Comparison of ENCODE assay signal across 8 mouse cellular contexts in the genomic region with DNA sequence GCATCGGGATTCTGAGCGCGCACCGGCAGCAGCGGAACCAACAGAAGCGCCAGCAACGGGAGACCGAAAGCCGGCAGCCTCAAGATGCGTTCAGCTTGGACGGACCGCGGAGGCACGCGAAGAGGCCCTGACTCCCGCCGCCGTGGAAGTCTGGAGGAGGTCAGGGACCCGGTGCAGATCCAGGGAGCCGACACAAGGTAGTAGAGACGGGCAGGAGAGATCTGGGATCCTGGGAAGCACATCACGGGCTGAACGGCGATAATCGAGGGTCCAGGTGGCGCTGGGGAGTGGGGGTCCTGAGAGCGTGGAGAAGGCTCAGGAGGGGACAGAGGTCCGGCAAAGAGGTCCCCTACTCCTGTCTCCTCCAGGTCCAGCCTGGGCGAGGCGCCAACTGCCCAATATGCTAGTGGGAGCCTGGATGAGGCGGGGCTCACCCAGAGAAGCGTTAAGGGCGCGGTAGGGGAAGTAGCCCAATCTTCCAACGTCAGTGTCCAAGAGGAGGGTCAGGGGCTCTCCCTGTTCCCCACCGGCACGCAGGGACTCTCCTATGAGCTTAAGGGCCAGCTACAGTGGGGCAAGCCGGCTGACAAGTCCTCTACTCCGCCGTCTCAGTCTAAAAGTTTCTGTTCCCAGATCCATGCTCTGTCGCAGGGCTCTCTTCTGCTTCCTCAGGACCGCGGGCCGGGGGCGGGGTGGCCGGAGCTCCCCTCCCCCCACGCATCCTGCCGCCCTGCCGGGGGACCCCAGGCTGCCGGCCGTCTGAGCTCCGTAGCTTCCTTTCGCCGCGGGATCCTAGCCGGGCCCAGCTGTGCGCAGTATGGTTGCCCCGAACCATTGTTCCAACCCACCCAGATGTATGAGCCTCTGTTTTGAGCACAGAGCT. TPM values are rescaled to one million over a fixed set of nuclear protein-coding genes. Genes with fewer than 3 reads are reported as not detected.
DNase-seq lines count a peak whose midpoint lies in the region; ATAC-seq lines count a peak whose summit lies in the region.

A gene (minus strand): TSS at position 665 of the 883 bp plus-strand sequence.

- no peak within 1 kb of the TSS for H3K27ac ChIP-seq in heart, embryonic 15.5 days
- no peak within 1 kb of the TSS for H3K27ac ChIP-seq in hindbrain, embryonic 14.5 days

- no peaks in the 10 kb centered on the region for H3K9me3 ChIP-seq in heart, embryonic 15.5 days (replicated peaks)
- H3K9me3 ChIP-seq in hindbrain, embryonic 14.5 days (ENCODE audit: control insufficient read depth, low read length), result no peaks in the 10 kb centered on the region

- no peak for DNase-seq in heart, adult 9 months (ENCODE audit: low spot score in 2 of 2)
- DNase-seq in embryo, embryonic 10 days (ENCODE audit: low spot score), result peak; percentile 38
- no peak for DNase-seq in hindbrain, embryonic 14.5 days (ENCODE audit: low spot score)
- DNase-seq in ovary, postnatal 10 days (ENCODE audit: low spot score), result no peak
- DNase-seq in right cerebral cortex, postnatal 36 days (ENCODE audit: low spot score in 2 of 2), result no peak
- no peak for DNase-seq in urinary bladder, postnatal 36 days (ENCODE audit: low spot score in 2 of 2)

- 2% methylated on average over 58 of the region's 58 CpGs for WGBS in heart, embryonic 15.5 days
- 2% methylated on average over 58 of the region's 58 CpGs for WGBS in hindbrain, embryonic 14.5 days

- peak within 1 kb of the TSS; percentile 88 for H3K4me2 ChIP-seq in heart, embryonic 15.5 days
- peak within 1 kb of the TSS; percentile 58 for H3K4me2 ChIP-seq in hindbrain, embryonic 14.5 days (replicated peaks)

- H3K9ac ChIP-seq in heart, embryonic 15.5 days, result peak within 1 kb of the TSS; percentile 56
- peak within 1 kb of the TSS; percentile 52 for H3K9ac ChIP-seq in hindbrain, embryonic 14.5 days

- H3K4me3 ChIP-seq in heart, embryonic 15.5 days, result peak within 1 kb of the TSS; percentile 53
- H3K4me3 ChIP-seq in hindbrain, embryonic 14.5 days (replicated peaks; ENCODE audit: low read length), result peak within 1 kb of the TSS; percentile 35

- H3K27me3 ChIP-seq in heart, embryonic 15.5 days, result peaks cover 32% of the 10 kb centered on the region
- H3K27me3 ChIP-seq in hindbrain, embryonic 14.5 days (ENCODE audit: control insufficient read depth, insufficient read depth, low read length), result peaks cover 33% of the 10 kb centered on the region

- H3K4me1 ChIP-seq in heart, embryonic 15.5 days (replicated peaks), result peaks cover 13% of the 10 kb centered on the region
- peaks cover 7% of the 10 kb centered on the region for H3K4me1 ChIP-seq in hindbrain, embryonic 14.5 days (replicated peaks; ENCODE audit: control insufficient read depth, insufficient read depth, low read length)

- H3K36me3 ChIP-seq in heart, embryonic 15.5 days, result no peaks in the 10 kb centered on the region
- H3K36me3 ChIP-seq in hindbrain, embryonic 14.5 days (replicated peaks; ENCODE audit: control insufficient read depth, insufficient read depth), result no peaks in the 10 kb centered on the region

- peak; percentile 56 for ATAC-seq in heart, embryonic 15.5 days (replicated peaks; ENCODE audit: insufficient number of reproducible peaks, insufficient read depth, low FRiP score, low read depth)
- ATAC-seq in hindbrain, embryonic 14.5 days (ENCODE audit: low FRiP score), result no peak
- ATAC-seq in megakaryocyte-erythroid progenitor cell, adult 5-6 weeks (replicated peaks; ENCODE audit: low FRiP score, low TSS enrichment, poor library complexity, severe bottlenecking), result 0 out of 2 replicates have a peak, but pooled peaks have one; percentile 22

RNA-seq across cellular contexts. Expression of the gene that starts here (rescaled TPM):
- polyA plus RNA-seq in heart, embryonic 15.5 days (2015; fragmentation: Nextera tagmentation; extraction: Ambion mirVana), result 0.38 and 0.48 TPM in 2 replicates
- polyA plus RNA-seq in hindbrain, embryonic 14.5 days (2014; fragmentation: Nextera tagmentation; extraction: Ambion mirVana), result 1.0 and 1.6 TPM in 2 replicates
- 0.07 TPM in 1 of 2 replicates, not detected in the other for total RNA-seq in megakaryocyte-erythroid progenitor cell, adult 5-6 weeks (2014; fragmentation: Nextera tagmentation)
- total RNA-seq in megakaryocyte-erythroid progenitor cell, adult 5-6 weeks (2017), result not detected in 2 replicates

Comparison
In these comparisons a context has a peak if more than half of its experiments do, and no peak if none do; other contexts are left out.
1. Peak in ATAC-seq, H3K4me3 ChIP-seq, H3K9ac ChIP-seq and H3K4me2 ChIP-seq in heart, embryonic 15.5 days; RNA of the gene not detected or under 1 TPM.
2. Peak in ATAC-seq in megakaryocyte-erythroid progenitor cell, adult 5-6 weeks; RNA of the gene not detected or under 1 TPM.